Mouse (Mus musculus) E14TG2a.4 (cell line): ENCODE measurements around the gene Krt26.

Experiments
- H3K27me3 ChIP-seq: 2 replicates; pipeline ENCODE4 v1.6.1; 2014; ENCODE audit warnings: low read length, control low read depth; ENCODE audit not compliant: insufficient read depth
- H3K36me3 ChIP-seq: 2 replicates; pipeline ENCODE4 v1.6.1; 2014; ENCODE audit warnings: low read length, control low read depth; ENCODE audit not compliant: insufficient read depth
- H3K4me1 ChIP-seq: replicated peaks from 2 replicates; pipeline ENCODE4 v1.6.1; 2014; ENCODE audit warnings: low read depth, low read length, control low read depth
- H3K4me3 ChIP-seq: replicated peaks from 2 replicates; pipeline ENCODE4 v1.5.1; 2014; ENCODE audit warnings: mild to moderate bottlenecking, low read length
- H3K9me3 ChIP-seq: 2 replicates; pipeline ENCODE4 v1.6.1; 2014; ENCODE audit warnings: low read length, control low read depth
- CTCF ChIP-seq: conservative IDR thresholded peaks from 2 replicates; pipeline ENCODE4 v1.5.1; 2014; ENCODE audit warnings: low read length
- NANOG ChIP-seq: IDR thresholded peaks from 2 replicates; pipeline ENCODE4 v1.6.1; 2014; ENCODE audit warnings: borderline replicate concordance, low read length, mixed read lengths
- POU5F1 ChIP-seq: IDR thresholded peaks from 2 replicates; pipeline ENCODE4 v1.6.1; 2014; ENCODE audit warnings: low read length, borderline replicate concordance

Krt26 gene

DNA sequence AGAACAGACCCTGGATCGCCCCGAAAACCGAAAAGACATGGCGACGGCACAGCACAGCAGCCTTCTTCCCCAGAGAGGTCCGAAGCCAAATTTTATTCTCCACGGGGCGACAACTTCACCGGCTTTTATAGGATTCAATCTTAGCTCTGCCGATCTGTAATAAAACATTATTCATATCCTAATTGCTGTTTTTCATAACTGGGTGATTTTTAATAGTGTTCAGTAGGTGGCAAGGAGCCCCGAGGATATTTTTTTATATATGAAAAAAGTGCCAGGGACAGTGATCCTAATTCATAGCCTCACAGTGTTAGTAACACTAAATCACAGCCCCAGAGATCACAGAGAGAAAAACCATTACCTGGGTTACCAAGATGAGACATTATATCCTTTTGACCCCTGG, at the start of gene Krt26:
TSS of gene Krt26 (minus strand) at position 101 of the 400 bp plus-strand sequence.
- H3K9me3 ChIP-seq: no peaks in the 10 kb centered on the region
- TF ChIP-seq POU5F1: no peak
- TF ChIP-seq NANOG: no peak
- TF ChIP-seq CTCF: no peak
- H3K36me3 ChIP-seq: no peaks in the 10 kb centered on the region
- H3K27me3 ChIP-seq: 0 out of 2 replicates have a peak, but pooled peaks cover 3% of the 10 kb centered on the region
- H3K4me1 ChIP-seq: no peaks in the 10 kb centered on the region
- H3K4me3 ChIP-seq: no peak within 1 kb of the TSS

GRCm38 (mm10) chr11:99385813-99386721, 48.3 kb upstream of the Krt26 start:
- peaks cover 28% of the 10 kb centered on the region for H3K4me1 ChIP-seq
- no peaks in the 10 kb centered on the region for H3K27me3 ChIP-seq
- H3K4me3 ChIP-seq: peak overlapping the region; percentile 84
- peaks cover 4% of the 10 kb centered on the region; the same call in 1 of the 2 replicates for H3K36me3 ChIP-seq
- TF ChIP-seq CTCF: no peak
- TF ChIP-seq NANOG: no peak
- no peak for TF ChIP-seq POU5F1
- no peaks in the 10 kb centered on the region for H3K9me3 ChIP-seq

DNA sequence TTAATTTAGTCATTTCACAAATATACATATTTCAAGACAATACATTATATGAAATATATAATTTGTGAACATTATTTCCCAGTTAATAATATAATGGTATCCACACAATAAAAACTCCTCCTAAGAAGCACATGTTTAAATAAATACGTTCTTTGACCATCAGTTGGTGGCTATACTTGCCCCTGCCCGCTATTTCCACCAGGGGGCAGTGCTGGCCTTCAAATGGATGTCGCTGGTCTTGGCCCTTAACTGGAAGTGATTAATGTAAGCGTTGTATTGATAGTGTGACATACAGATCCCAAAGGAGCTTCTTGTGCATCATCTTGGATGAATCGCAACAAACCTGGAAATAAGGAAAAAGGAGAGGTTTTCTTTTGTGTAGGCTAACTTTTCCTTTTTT, 41.8 kb upstream of the Krt26 start:
- H3K4me1 ChIP-seq: peaks cover 2% of the 10 kb centered on the region; the same call in 1 of the 2 replicates
- H3K27me3 ChIP-seq: no peaks in the 10 kb centered on the region
- no peaks in the 10 kb centered on the region for H3K36me3 ChIP-seq
- H3K9me3 ChIP-seq: no peaks in the 10 kb centered on the region
- H3K4me3 ChIP-seq: no peak overlapping the region
- no peak for TF ChIP-seq NANOG
- TF ChIP-seq CTCF: peak; percentile 97

DNA sequence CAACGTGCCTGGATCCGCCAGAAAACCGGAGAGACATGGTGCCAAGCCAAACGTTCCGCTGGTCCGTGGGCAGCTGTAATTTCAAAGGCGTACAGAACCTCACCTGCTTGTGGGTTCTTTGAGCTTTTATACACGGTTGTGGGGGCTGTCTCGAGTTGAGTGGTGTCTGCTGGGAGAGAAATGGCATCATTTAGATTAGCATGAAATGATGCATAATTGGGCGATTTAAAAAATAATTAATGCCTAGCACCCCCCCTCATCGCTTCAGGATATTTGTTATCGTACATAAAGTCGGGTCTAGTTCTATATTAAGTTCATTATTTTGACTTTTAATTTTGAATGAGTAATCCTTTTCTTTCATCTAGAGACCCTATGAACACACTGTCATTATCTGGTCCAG, 37.0 kb upstream of the Krt26 start, which contains the start of gene Krt28:
TSS of gene Krt28 (minus strand) at position 101 of the 400 bp plus-strand sequence.
- Histone ChIP-seq H3K9me3 (no peaks in the 10 kb centered on the region), H3K27me3 (peaks cover 13% of the 10 kb centered on the region), H3K36me3 (no peaks in the 10 kb centered on the region), H3K4me1 (peaks cover 15% of the 10 kb centered on the region; the same call in 1 of the 2 replicates), H3K4me3 (peak within 1 kb of the TSS; percentile 53; the same call in 1 of the 2 replicates)
- TF ChIP-seq NANOG (no peak), POU5F1 (no peak), CTCF (no peak)

- no peak for TF ChIP-seq POU5F1
- no peak for TF ChIP-seq CTCF
- H3K27me3 ChIP-seq: peaks cover 13% of the 10 kb centered on the region
- H3K4me3 ChIP-seq: no peak overlapping the region
- H3K9me3 ChIP-seq: no peaks in the 10 kb centered on the region
- no peaks in the 10 kb centered on the region for H3K36me3 ChIP-seq
- H3K4me1 ChIP-seq: peaks cover 24% of the 10 kb centered on the region
Measured at GRCm38 (mm10) chr11:99369853-99370451, 32.2 kb upstream of the Krt26 start.

- H3K36me3 ChIP-seq: no peaks in the 10 kb centered on the region
- no peaks in the 10 kb centered on the region for H3K9me3 ChIP-seq
- no peak overlapping the region for H3K4me3 ChIP-seq
- H3K4me1 ChIP-seq: peaks cover 21% of the 10 kb centered on the region
- H3K27me3 ChIP-seq: peaks cover 13% of the 10 kb centered on the region
- TF ChIP-seq NANOG (no peak), CTCF (peak; percentile 87)
Measured at GRCm38 (mm10) chr11:99369229-99369628, 31.5 kb upstream of the Krt26 start.

- Histone ChIP-seq H3K9me3 (no peaks in the 10 kb centered on the region), H3K4me3 (no peak overlapping the region), H3K27me3 (peaks cover 5% of the 10 kb centered on the region), H3K36me3 (no peaks in the 10 kb centered on the region), H3K4me1 (peaks cover 21% of the 10 kb centered on the region)
- no peak for TF ChIP-seq NANOG
- TF ChIP-seq CTCF: peak; percentile 20
- TF ChIP-seq POU5F1: no peak
Measured at GRCm38 (mm10) chr11:99366791-99367190, 29.0 kb upstream of the Krt26 start.

GRCm38 (mm10) chr11:99364412-99364811, 26.6 kb upstream of the Krt26 start:
- Histone ChIP-seq H3K27me3 (no peaks in the 10 kb centered on the region; the same call in 1 of the 2 replicates), H3K4me1 (peaks cover 8% of the 10 kb centered on the region)

More at GRCm38 (mm10) chr11:99364412-99364811, 26.6 kb upstream of the Krt26 start:
- Histone ChIP-seq H3K4me3 (no peak overlapping the region), H3K36me3 (no peaks in the 10 kb centered on the region), H3K9me3 (no peaks in the 10 kb centered on the region)
- TF ChIP-seq CTCF (peak; percentile 85), POU5F1 (no peak)
